Mouse (Mus musculus): ENCODE results near the gene Ssr1. TPM values are rescaled to one million over a fixed set of nuclear protein-coding genes. Genes with fewer than 3 reads are reported as not detected.

Ssr1 gene
- total and polyA plus RNA-seq, 2 experiments from 2014 or later, result 23.3 to 76.3 TPM

- no peak overlapping the region for H3K27ac ChIP-seq
- no peaks in the 10 kb centered on the region for H3K27me3 ChIP-seq (ENCODE audit: insufficient read depth, low read length)
- no peak overlapping the region for H3K9ac ChIP-seq (replicated peaks; ENCODE audit: low read length)
- no peak for TF ChIP-seq CTCF (IDR thresholded peaks at IDR 0.05; ENCODE audit: low read depth)
- H3K36me3 ChIP-seq (ENCODE audit: insufficient read depth, low read length), result no peaks in the 10 kb centered on the region; the same call in 1 of the 2 replicates
- no peaks in the 10 kb centered on the region for H3K9me3 ChIP-seq (ENCODE audit: low read length)
- WGBS, result 94% methylated on average over 23 of the region's 23 CpGs
- H3K4me2 ChIP-seq (ENCODE audit: low read depth, low read length), result no peak overlapping the region
- no peak overlapping the region for H3K4me3 ChIP-seq (ENCODE audit: low read length)
- H3K4me1 ChIP-seq (ENCODE audit: insufficient read depth, low read length), result no peaks in the 10 kb centered on the region
- ATAC-seq, result no peak
- no peak for DNase-seq (ENCODE audit: low spot score)
These were observed 63.4 kb downstream of the Ssr1 start for GRCm38 (mm10) chr13:37930621-37931020.

GRCm38 (mm10) chr13:37930091-37930490, 63.9 kb downstream of the Ssr1 start:
- no peak for DNase-seq (ENCODE audit: low spot score)
- Histone ChIP-seq H3K9me3 (ENCODE audit: low read length) (no peaks in the 10 kb centered on the region), H3K27me3 (ENCODE audit: insufficient read depth, low read length) (no peaks in the 10 kb centered on the region), H3K4me2 (ENCODE audit: low read depth, low read length) (no peak overlapping the region), H3K36me3 (ENCODE audit: insufficient read depth, low read length) (no peaks in the 10 kb centered on the region; the same call in 1 of the 2 replicates), H3K4me1 (ENCODE audit: insufficient read depth, low read length) (no peaks in the 10 kb centered on the region), H3K4me3 (ENCODE audit: low read length) (no peak overlapping the region), H3K27ac (no peak overlapping the region), H3K9ac (replicated peaks; ENCODE audit: low read length) (no peak overlapping the region)
- no peak for TF ChIP-seq CTCF (IDR thresholded peaks at IDR 0.05; ENCODE audit: low read depth)
- 89% methylated on average over 13 of the region's 13 CpGs for WGBS
- no peak for ATAC-seq

GRCm38 (mm10) chr13:37929532-37929931, 64.5 kb downstream of the Ssr1 start:
- no peak overlapping the region for H3K4me3 ChIP-seq (ENCODE audit: low read length)
- no peak overlapping the region for H3K27ac ChIP-seq
- H3K9ac ChIP-seq (replicated peaks; ENCODE audit: low read length), result no peak overlapping the region
- H3K9me3 ChIP-seq (ENCODE audit: low read length), result no peaks in the 10 kb centered on the region
- ATAC-seq (no peak), DNase-seq (ENCODE audit: low spot score) (no peak)
- H3K27me3 ChIP-seq (ENCODE audit: insufficient read depth, low read length), result no peaks in the 10 kb centered on the region
- H3K36me3 ChIP-seq (ENCODE audit: insufficient read depth, low read length), result no peaks in the 10 kb centered on the region; the same call in 1 of the 2 replicates
- WGBS, result 92% methylated on average over 17 of the region's 17 CpGs
- H3K4me2 ChIP-seq (ENCODE audit: low read depth, low read length), result no peak overlapping the region
- H3K4me1 ChIP-seq (ENCODE audit: insufficient read depth, low read length), result no peaks in the 10 kb centered on the region
- no peak for TF ChIP-seq CTCF (IDR thresholded peaks at IDR 0.05; ENCODE audit: low read depth)

GRCm38 (mm10) chr13:37926394-37926793, 67.6 kb downstream of the Ssr1 start:
- Histone ChIP-seq H3K4me1 (ENCODE audit: insufficient read depth, low read length) (no peaks in the 10 kb centered on the region), H3K27me3 (ENCODE audit: insufficient read depth, low read length) (no peaks in the 10 kb centered on the region), H3K27ac (no peak overlapping the region), H3K4me2 (ENCODE audit: low read depth, low read length) (no peak overlapping the region), H3K4me3 (ENCODE audit: low read length) (no peak overlapping the region), H3K36me3 (ENCODE audit: insufficient read depth, low read length) (no peaks in the 10 kb centered on the region; the same call in 1 of the 2 replicates), H3K9ac (replicated peaks; ENCODE audit: low read length) (no peak overlapping the region), H3K9me3 (ENCODE audit: low read length) (no peaks in the 10 kb centered on the region)
- WGBS, result 90% methylated on average over 3 of the region's 3 CpGs
- TF ChIP-seq CTCF (IDR thresholded peaks at IDR 0.05; ENCODE audit: low read depth), result no peak
- DNase-seq (ENCODE audit: low spot score), result no peak
- ATAC-seq, result no peak

- H3K9ac ChIP-seq (replicated peaks; ENCODE audit: low read length), result no peak overlapping the region
- no peaks in the 10 kb centered on the region for H3K27me3 ChIP-seq (ENCODE audit: insufficient read depth, low read length)
- ATAC-seq, result no peak
- no peak overlapping the region for H3K4me3 ChIP-seq (ENCODE audit: low read length)
- H3K4me1 ChIP-seq (ENCODE audit: insufficient read depth, low read length), result no peaks in the 10 kb centered on the region
- TF ChIP-seq CTCF (IDR thresholded peaks at IDR 0.05; ENCODE audit: low read depth), result no peak
- H3K9me3 ChIP-seq (ENCODE audit: low read length), result no peaks in the 10 kb centered on the region
- no peaks in the 10 kb centered on the region for H3K36me3 ChIP-seq (ENCODE audit: insufficient read depth, low read length)
- H3K27ac ChIP-seq, result no peak overlapping the region
- WGBS, result 68% methylated on average over 4 of the region's 4 CpGs
- H3K4me2 ChIP-seq (ENCODE audit: low read depth, low read length), result no peak overlapping the region
- no peak for DNase-seq (ENCODE audit: low spot score)
These were observed 69.5 kb downstream of the Ssr1 start for GRCm38 (mm10) chr13:37924461-37924948.

- no peaks in the 10 kb centered on the region for H3K36me3 ChIP-seq (ENCODE audit: insufficient read depth, low read length)
- no peak for TF ChIP-seq CTCF (IDR thresholded peaks at IDR 0.05; ENCODE audit: low read depth)
- H3K4me3 ChIP-seq (ENCODE audit: low read length), result no peak overlapping the region
- ATAC-seq, result peak; percentile 74; the same call in 1 of the 2 replicates
- no peak overlapping the region for H3K4me2 ChIP-seq (ENCODE audit: low read depth, low read length)
- no peak for DNase-seq (ENCODE audit: low spot score)
- H3K9me3 ChIP-seq (ENCODE audit: low read length), result no peaks in the 10 kb centered on the region
- no peak overlapping the region for H3K27ac ChIP-seq
- WGBS, result 80% methylated on average over 10 of the region's 10 CpGs
- H3K27me3 ChIP-seq (ENCODE audit: insufficient read depth, low read length), result no peaks in the 10 kb centered on the region
- H3K4me1 ChIP-seq (ENCODE audit: insufficient read depth, low read length), result no peaks in the 10 kb centered on the region
- no peak overlapping the region for H3K9ac ChIP-seq (replicated peaks; ENCODE audit: low read length)
These were observed 70.2 kb downstream of the Ssr1 start for GRCm38 (mm10) chr13:37923643-37924460.

- Histone ChIP-seq H3K9ac (replicated peaks; ENCODE audit: low read length) (no peak overlapping the region), H3K27me3 (ENCODE audit: insufficient read depth, low read length) (no peaks in the 10 kb centered on the region), H3K27ac (no peak overlapping the region), H3K4me2 (ENCODE audit: low read depth, low read length) (no peak overlapping the region), H3K36me3 (ENCODE audit: insufficient read depth, low read length) (no peaks in the 10 kb centered on the region), H3K4me3 (ENCODE audit: low read length) (no peak overlapping the region), H3K4me1 (ENCODE audit: insufficient read depth, low read length) (no peaks in the 10 kb centered on the region), H3K9me3 (ENCODE audit: low read length) (no peaks in the 10 kb centered on the region)
- ATAC-seq (no peak), DNase-seq (ENCODE audit: low spot score) (no peak)
- 81% methylated on average over 4 of the region's 4 CpGs for WGBS
- no peak for TF ChIP-seq CTCF (IDR thresholded peaks at IDR 0.05; ENCODE audit: low read depth)
These were observed 70.9 kb downstream of the Ssr1 start for GRCm38 (mm10) chr13:37923091-37923490.
